In the genomic region with DNA sequence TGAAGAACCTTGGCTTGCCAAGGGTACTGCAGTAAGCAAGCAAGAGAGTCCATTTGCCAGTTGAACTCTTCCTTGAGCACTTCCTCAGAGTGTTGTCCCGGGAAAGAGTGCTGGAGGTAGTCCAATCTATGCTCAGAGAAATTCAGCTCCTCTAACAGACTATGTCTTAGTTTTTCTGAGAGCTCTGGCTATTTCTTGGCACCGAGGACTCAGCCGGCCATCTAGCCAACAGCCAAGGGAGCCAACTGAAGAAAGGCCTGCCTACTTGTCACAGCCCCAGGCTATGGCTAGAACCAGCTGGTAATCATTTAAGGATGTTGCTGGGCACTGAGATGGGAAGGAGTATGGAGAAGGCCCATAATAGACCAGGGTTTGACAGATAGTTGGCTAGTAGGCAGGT, we compare ENCODE assay signal across 23 mouse cellular contexts.
DNase-seq lines count a peak whose midpoint lies in the region; ATAC-seq and TF ChIP-seq lines count a peak whose summit lies in the region.
"Had no signal": no experiment of that assay in that cellular context is flagged by ENCODE, and none has a peak within 500 bp of the region (broad histone marks: within the 10 kb centered on the region; RNA-seq: fewer than 3 reads in every experiment).

No protein-coding gene starts in this region.

- TF ChIP-seq RAD21 in MEL (IDR thresholded peaks at IDR 0.05; ENCODE audit: low read depth, low read length) = no peak

- DNase-seq in cerebellum, postnatal 14 days = peak; percentile 30 to 31
- no peak for DNase-seq in cerebellum, postnatal 4 days (ENCODE audit: low spot score in 2 of 2)
- peak; percentile 7 for DNase-seq in midbrain, postnatal 0 days (ENCODE audit: low spot score)
- no peak for DNase-seq in MEL (ENCODE audit: low read depth, low spot score)
- no peak for DNase-seq in B cell, adult 2 months
- DNase-seq: adrenal gland, adult 2 months; adrenal gland, postnatal 25 days; cerebellum, adult 11-12 months; cerebellum, adult 9-10 months; cerebellum, postnatal 36 days; gastrocnemius, adult 2 months; gastrocnemius, postnatal 14 days; heart, adult 11 months had no signal

- no peak for TF ChIP-seq EP300 in MEL (IDR thresholded peaks at IDR 0.05; ENCODE audit: low read depth in 1 of 2, low read length in 2 of 2)

- 91% methylated on average over 3 of the region's 3 CpGs for WGBS in midbrain, postnatal 0 days
- WGBS in midbrain, embryonic 16.5 days = 94% methylated on average over 3 of the region's 3 CpGs

- H3K27me3 ChIP-seq in midbrain, postnatal 0 days (ENCODE audit: insufficient read depth, low read length) = peaks cover 4% of the 10 kb centered on the region; the same call in 1 of the 2 replicates
- H3K27me3 ChIP-seq in midbrain, embryonic 16.5 days (ENCODE audit: control insufficient read depth, insufficient read depth, low read depth, low read length) = peaks cover 3% of the 10 kb centered on the region; the same call in 1 of the 2 replicates
- no peaks in the 10 kb centered on the region for H3K27me3 ChIP-seq in MEL (ENCODE audit: control insufficient read depth in 1 of 2, insufficient read depth in 2 of 2, low read length in 2 of 2)

- no peaks in the 10 kb centered on the region for H3K36me3 ChIP-seq in midbrain, postnatal 0 days (ENCODE audit: insufficient read depth, low read length)
- H3K36me3 ChIP-seq in midbrain, embryonic 16.5 days (ENCODE audit: control insufficient read depth, insufficient read depth, low read length) = no peaks in the 10 kb centered on the region
- H3K36me3 ChIP-seq in MEL (ENCODE audit: control insufficient read depth in 1 of 2, insufficient read depth in 2 of 2, low read length in 2 of 2) = peaks cover 0 to 15% of the 10 kb centered on the region in 2 experiments; a peak in 2 of 4 replicates
- H3K36me3 ChIP-seq: forebrain, embryonic 10.5 days; hindbrain, embryonic 12.5 days; hindbrain, embryonic 15.5 days had no signal

- no peak overlapping the region for H3K4me2 ChIP-seq in midbrain, postnatal 0 days (ENCODE audit: low read depth, low read length, poor library complexity, severe bottlenecking)
- H3K4me2 ChIP-seq in midbrain, embryonic 16.5 days (ENCODE audit: low read length) = no peak overlapping the region
- H3K4me2 ChIP-seq: forebrain, embryonic 13.5 days; heart, embryonic 11.5 days; hindbrain, embryonic 12.5 days; hindbrain, embryonic 15.5 days had no signal

- H3K79me2 ChIP-seq in MEL (ENCODE audit: control insufficient read depth, insufficient read depth, low read length, poor library complexity) = no peaks in the 10 kb centered on the region

- no peak for ATAC-seq in midbrain, postnatal 0 days (ENCODE audit: low FRiP score)
- no peak for ATAC-seq in midbrain, embryonic 16.5 days
- ATAC-seq: activated CD4-positive, CD25-positive, alpha-beta regulatory T cell, adult 4 months; CD4-positive, CD25-positive, alpha-beta regulatory T cell, adult 4 months; forebrain, embryonic 13.5 days; forebrain, embryonic 16.5 days; intestine, postnatal 0 days had no signal

- H3K9ac ChIP-seq in midbrain, postnatal 0 days (replicated peaks; ENCODE audit: low read length, poor library complexity, severe bottlenecking) = no peak overlapping the region
- H3K9ac ChIP-seq in midbrain, embryonic 16.5 days (ENCODE audit: low read depth, low read length) = no peak overlapping the region
- no peak overlapping the region for H3K9ac ChIP-seq in MEL (ENCODE audit: control insufficient read depth, low read depth, low read length, poor library complexity, severe bottlenecking)
- H3K9ac ChIP-seq: forebrain, embryonic 13.5 days; hindbrain, embryonic 12.5 days; hindbrain, embryonic 15.5 days had no signal

- no peak for TF ChIP-seq POLR2A in MEL (IDR thresholded peaks at IDR 0.05; ENCODE audit: control insufficient read depth in 1 of 2, insufficient read depth in 1 of 2, low read depth in 1 of 2, low read length in 2 of 2, poor library complexity in 1 of 2)

- no peaks in the 10 kb centered on the region for H3K4me1 ChIP-seq in midbrain, postnatal 0 days (ENCODE audit: insufficient read depth, low read length)
- no peaks in the 10 kb centered on the region; the same call in 1 of the 2 replicates for H3K4me1 ChIP-seq in midbrain, embryonic 16.5 days (ENCODE audit: control insufficient read depth, insufficient read depth, low read length)
- H3K4me1 ChIP-seq in MEL (ENCODE audit: control insufficient read depth in 1 of 2, insufficient read depth in 2 of 2, low read length in 2 of 2) = peaks cover 5 to 26% of the 10 kb centered on the region in 2 experiments
- H3K4me1 ChIP-seq: hindbrain, embryonic 15.5 days had no signal

- H3K4me3 ChIP-seq in midbrain, postnatal 0 days (ENCODE audit: low read depth, low read length) = no peak overlapping the region
- no peak overlapping the region for H3K4me3 ChIP-seq in midbrain, embryonic 16.5 days (ENCODE audit: low read depth, low read length)
- H3K4me3 ChIP-seq in MEL (ENCODE audit: control insufficient read depth in 1 of 2, insufficient read depth in 1 of 2, low read depth in 2 of 2, low read length in 2 of 2) = no peak overlapping the region
- H3K4me3 ChIP-seq: forebrain, embryonic 10.5 days; forebrain, embryonic 13.5 days; gastrocnemius, adult 2 months; hindbrain, embryonic 12.5 days; hindbrain, embryonic 15.5 days had no signal

- H3K27ac ChIP-seq in midbrain, postnatal 0 days (ENCODE audit: low read depth, low read length) = no peak overlapping the region
- H3K27ac ChIP-seq in midbrain, embryonic 16.5 days (ENCODE audit: low read length) = no peak overlapping the region
- peak overlapping the region; percentile 38 for H3K27ac ChIP-seq in MEL (ENCODE audit: control insufficient read depth, low read depth, low read length)
- H3K27ac ChIP-seq: forebrain, embryonic 10.5 days; forebrain, embryonic 13.5 days; gastrocnemius, adult 2 months; hindbrain, embryonic 12.5 days; hindbrain, embryonic 15.5 days had no signal

- H3K9me3 ChIP-seq in midbrain, postnatal 0 days (ENCODE audit: low read length) = no peaks in the 10 kb centered on the region
- H3K9me3 ChIP-seq in midbrain, embryonic 16.5 days (replicated peaks; ENCODE audit: control insufficient read depth, low read length, poor library complexity, severe bottlenecking) = no peaks in the 10 kb centered on the region
- H3K9me3 ChIP-seq in MEL (replicated peaks; ENCODE audit: insufficient read depth, low read length) = no peaks in the 10 kb centered on the region
- H3K9me3 ChIP-seq: forebrain, embryonic 10.5 days; forebrain, embryonic 13.5 days; hindbrain, embryonic 12.5 days; hindbrain, embryonic 15.5 days had no signal

- no peak for TF ChIP-seq CTCF in midbrain, postnatal 0 days (IDR thresholded peaks at IDR 0.05)
- no peak for TF ChIP-seq CTCF in MEL (IDR thresholded peaks at IDR 0.05 in 2 of 3, conservative IDR thresholded peaks at IDR 0.05 in 1 of 3; ENCODE audit: control insufficient read depth in 1 of 3, insufficient read depth in 1 of 3, low read depth in 2 of 3, low read length in 3 of 3, poor library complexity in 1 of 3, severe bottlenecking in 1 of 3)

TF ChIP-seq in MEL, 35 proteins besides CTCF, POLR2A, EP300 and RAD21:
- TF ChIP-seq MEF2A (IDR thresholded peaks at IDR 0.05; ENCODE audit: extremely low read depth, insufficient replicate concordance, low read depth, low read length, poor library complexity, severe bottlenecking) (no peak), TAL1 (IDR thresholded peaks at IDR 0.05; ENCODE audit: low read length) (no peak), ETS1 (IDR thresholded peaks at IDR 0.05; ENCODE audit: low read depth, low read length) (no peak), E2F4 (IDR thresholded peaks at IDR 0.05; ENCODE audit: borderline replicate concordance, low read depth, low read length) (no peak), MYB (IDR thresholded peaks at IDR 0.05; ENCODE audit: low read depth, low read length) (no peak), GABPA (IDR thresholded peaks at IDR 0.05; ENCODE audit: low read depth, low read length) (no peak), CHD1 (IDR thresholded peaks at IDR 0.05; ENCODE audit: low read depth, low read length) (no peak), RCOR1 (IDR thresholded peaks at IDR 0.05; ENCODE audit: low read depth, low read length) (no peak), POLR2AphosphoS5 (IDR thresholded peaks at IDR 0.05; ENCODE audit: borderline replicate concordance, low read depth, low read length) (no peak), ZMIZ1 (IDR thresholded peaks at IDR 0.05; ENCODE audit: low read depth, low read length) (no peak)
TF ChIP-seq in MEL: peak in this region for 0.

Comparison
In these comparisons a context has a peak if more than half of its experiments do, and no peak if none do; other contexts are left out.
1. DNase-seq: peak in cerebellum, postnatal 14 days (2 of 2) and midbrain, postnatal 0 days (single experiment); none in cerebellum, postnatal 4 days (0 of 2), MEL (single experiment) and B cell, adult 2 months (0 of 2).